Mouse (Mus musculus) liver, embryonic 14.5 days (tissue): Measurements from ENCODE around the gene Setd2.

Experiments
- CTCF ChIP-seq: IDR thresholded peaks from 2 replicates; pipeline ENCODE4 v1.5.1; 2016; ENCODE audit warnings: antibody characterized with exemption, low read depth, control low read depth
- EP300 ChIP-seq: IDR thresholded peaks from 2 replicates; pipeline ENCODE4 v1.6.1; 2016; ENCODE audit warnings: antibody characterized with exemption, low read depth

DNA sequence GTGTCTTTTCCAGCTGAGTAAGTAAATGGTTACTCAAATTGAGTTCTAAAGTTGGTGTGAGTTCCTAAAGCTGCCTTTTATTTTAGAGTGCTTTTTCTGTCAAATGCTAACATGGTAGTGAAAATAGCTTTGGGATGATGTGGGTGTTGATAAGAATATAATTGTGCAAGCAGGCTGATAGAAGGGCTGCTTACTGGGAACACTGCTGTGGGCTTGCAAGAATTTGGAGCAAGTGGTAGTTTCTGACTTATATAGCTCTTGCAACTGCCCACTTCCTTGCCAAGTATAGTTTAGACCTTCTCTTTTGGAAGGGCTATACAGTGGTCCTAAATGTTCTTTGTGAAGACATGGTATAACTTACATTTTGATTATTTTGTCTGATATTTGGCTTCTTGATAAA lies 6.1 kb downstream of the Setd2 start:
- no peak for TF ChIP-seq CTCF
- TF ChIP-seq EP300 = no peak
